Mouse (Mus musculus) liver, embryonic 11.5 days (tissue): ENCODE measurements around the gene Naip2. TPM values are rescaled to one million over a fixed set of nuclear protein-coding genes. Genes with fewer than 3 reads are reported as not detected.
A peak's percentile ranks its signal among the peaks of the same experiment; 100 is the strongest.
"Not testable (repeated sequence)": the region's sequence is repeated elsewhere in the genome, so short reads cannot be mapped to it uniquely, and the experiment has no call there.

Experiments used
- ATAC-seq: fragments of 200-750 bp; cut with Nextera tagmentation; replicated peaks from 2 replicates; pipeline ENCODE4 v1.8.0; 2017; ENCODE audit warnings: moderate number of reproducible peaks, mild to moderate bottlenecking, moderate TSS enrichment, moderate library complexity; ENCODE audit not compliant: low FRiP score
- DNase-seq: peaks from one replicate; pipeline ENCODE4 v3.0.0-alpha.2; 2017; ENCODE audit warnings: low spot score
- H3K27ac ChIP-seq: fragments of 300-500 bp; sonication (generic); 2 replicates; pipeline ENCODE4 v1.5.1; 2014; ENCODE audit warnings: mild to moderate bottlenecking, low read depth, low read length, control low read depth
- H3K27me3 ChIP-seq: fragments of 300-500 bp; sonication (generic); replicated peaks from 2 replicates; pipeline ENCODE4 v1.6.1; 2014; ENCODE audit warnings: low read length, mixed read lengths; ENCODE audit not compliant: control insufficient read depth, insufficient read depth
- H3K36me3 ChIP-seq: fragments of 300-500 bp; sonication (generic); 2 replicates; pipeline ENCODE4 v1.6.1; 2014; ENCODE audit warnings: mild to moderate bottlenecking, low read length, moderate library complexity, mixed read lengths; ENCODE audit not compliant: control insufficient read depth, insufficient read depth
- H3K4me1 ChIP-seq: fragments of 300-500 bp; sonication (generic); replicated peaks from 2 replicates; pipeline ENCODE4 v1.6.1; 2014; ENCODE audit warnings: low read length, mixed read lengths; ENCODE audit not compliant: control insufficient read depth, insufficient read depth
- H3K4me2 ChIP-seq: fragments of 300-500 bp; sonication (generic); 2 replicates; pipeline ENCODE4 v1.6.1; 2014; ENCODE audit warnings: mild to moderate bottlenecking, control low read depth, moderate library complexity
- H3K4me3 ChIP-seq: fragments of 300-500 bp; sonication (generic); 2 replicates; pipeline ENCODE4 v1.5.1; 2014; ENCODE audit warnings: low read depth, low read length, control low read depth
- H3K9ac ChIP-seq: fragments of 300-500 bp; sonication (generic); 2 replicates; pipeline ENCODE4 v1.6.1; 2014; ENCODE audit warnings: low read depth, low read length, control low read depth
- H3K9me3 ChIP-seq: fragments of 300-500 bp; sonication (generic); 2 replicates; pipeline ENCODE4 v1.6.1; 2016; ENCODE audit warnings: low read length, inconsistent platforms, mixed read lengths; ENCODE audit not compliant: control insufficient read depth
- WGBS: fragments of 180-500 bp; shearing (Covaris S2); extraction: QIAGEN DNeasy Blood & Tissue Kit; methylation state at CpG from one replicate; pipeline ENCODE4 v1.1.7; 2014; 5-methylcytosine and 5-hydroxymethylcytosine counted together
- polyA plus RNA-seq: library from polyadenylated mRNA; unstranded; fragments of >200 nt; fragmentation: Nextera tagmentation; extraction: Ambion mirVana; gene quantifications from 2 replicates; pipeline ENCODE4 v1.2.1, GENCODE M21; 2014

Gene Naip2
- polyA plus RNA-seq, 1 experiment from 2014 or later, result 1.9 TPM

- not testable (repeated sequence) for H3K9ac ChIP-seq, DNase-seq, ATAC-seq
Measured at GRCm38 (mm10) chr13:100183111-100183510, 18.8 kb downstream of the Naip2 start.

GRCm38 (mm10) chr13:100174360-100174759 lies 27.5 kb downstream of the Naip2 start:
- not testable (repeated sequence) for H3K4me2 ChIP-seq, DNase-seq, H3K27ac ChIP-seq, H3K27me3 ChIP-seq, H3K9ac ChIP-seq, ATAC-seq, H3K36me3 ChIP-seq, H3K9me3 ChIP-seq, H3K4me1 ChIP-seq, H3K4me3 ChIP-seq
- WGBS, result 91% methylated on average over 3 of the region's 5 CpGs

More at GRCm38 (mm10) chr13:100183111-100183510, 18.8 kb downstream of the Naip2 start:
- not testable (repeated sequence) for H3K4me2 ChIP-seq, H3K27ac ChIP-seq, H3K27me3 ChIP-seq, H3K4me3 ChIP-seq, H3K36me3 ChIP-seq, H3K9me3 ChIP-seq, H3K4me1 ChIP-seq

GRCm38 (mm10) chr13:100166378-100166777 lies 35.5 kb downstream of the Naip2 start:
- not testable (repeated sequence) for H3K4me2 ChIP-seq, DNase-seq, H3K27ac ChIP-seq, H3K36me3 ChIP-seq, ATAC-seq, H3K4me3 ChIP-seq, H3K9me3 ChIP-seq, H3K4me1 ChIP-seq, H3K27me3 ChIP-seq, H3K9ac ChIP-seq
- WGBS, result 67% methylated on average over 2 of the region's 2 CpGs

- not testable (repeated sequence) for H3K27me3 ChIP-seq, H3K4me3 ChIP-seq, H3K9me3 ChIP-seq, DNase-seq, H3K9ac ChIP-seq, H3K36me3 ChIP-seq, H3K4me1 ChIP-seq, H3K4me2 ChIP-seq, ATAC-seq, H3K27ac ChIP-seq
Measured at GRCm38 (mm10) chr13:100162467-100162866, 39.4 kb downstream of the Naip2 start.

- not testable (repeated sequence) for H3K27ac ChIP-seq, H3K9me3 ChIP-seq, H3K9ac ChIP-seq, H3K36me3 ChIP-seq, H3K4me2 ChIP-seq, H3K4me3 ChIP-seq, ATAC-seq, H3K27me3 ChIP-seq, DNase-seq, H3K4me1 ChIP-seq
- 81% methylated on average over 11 of the region's 11 CpGs for WGBS
Measured at GRCm38 (mm10) chr13:100161171-100161870, 40.6 kb downstream of the Naip2 start.

GRCm38 (mm10) chr13:100156624-100157023 lies 45.3 kb downstream of the Naip2 start:
- Histone ChIP-seq H3K9me3 (no peaks in the 10 kb centered on the region), H3K36me3 (no peaks in the 10 kb centered on the region), H3K27me3 (no peaks in the 10 kb centered on the region), H3K9ac (no peak overlapping the region), H3K4me2 (no peak overlapping the region), H3K4me3 (no peak overlapping the region), H3K27ac (no peak overlapping the region), H3K4me1 (no peaks in the 10 kb centered on the region)
- 89% methylated on average over 3 of the region's 3 CpGs for WGBS
- DNase-seq (no peak), ATAC-seq (no peak)

GRCm38 (mm10) chr13:100152659-100153058 lies 49.2 kb downstream of the Naip2 start:
- no peaks in the 10 kb centered on the region for H3K4me1 ChIP-seq
- no peak overlapping the region for H3K9ac ChIP-seq
- no peaks in the 10 kb centered on the region for H3K27me3 ChIP-seq
- no peaks in the 10 kb centered on the region for H3K36me3 ChIP-seq
- H3K27ac ChIP-seq, result no peak overlapping the region
- no peak for ATAC-seq
- DNase-seq, result no peak
- no peak overlapping the region for H3K4me2 ChIP-seq
- no peaks in the 10 kb centered on the region for H3K9me3 ChIP-seq
- WGBS, result 32% methylated on average over 1 of the region's 1 CpGs
- no peak overlapping the region for H3K4me3 ChIP-seq

GRCm38 (mm10) chr13:100141646-100142314 lies 60.1 kb downstream of the Naip2 start:
- Histone ChIP-seq H3K4me2 (no peak overlapping the region), H3K27ac (no peak overlapping the region), H3K4me3 (no peak overlapping the region), H3K9me3 (no peaks in the 10 kb centered on the region), H3K27me3 (no peaks in the 10 kb centered on the region), H3K9ac (no peak overlapping the region), H3K4me1 (no peaks in the 10 kb centered on the region), H3K36me3 (peaks cover 14% of the 10 kb centered on the region)
- WGBS, result 79% methylated on average over 8 of the region's 8 CpGs
- no peak for ATAC-seq
- no peak for DNase-seq

GRCm38 (mm10) chr13:100125258-100125643 lies 76.6 kb downstream of the Naip2 start:
- H3K4me1 ChIP-seq, result peaks cover 4% of the 10 kb centered on the region
- 3% methylated on average over 10 of the region's 10 CpGs for WGBS
- H3K27ac ChIP-seq, result no peak overlapping the region
- H3K4me3 ChIP-seq, result peak overlapping the region; percentile 97
- peaks cover 18% of the 10 kb centered on the region; the same call in 1 of the 2 replicates for H3K36me3 ChIP-seq
- H3K27me3 ChIP-seq, result no peaks in the 10 kb centered on the region
- H3K4me2 ChIP-seq, result peak overlapping the region; percentile 80
- peak overlapping the region; percentile 87 for H3K9ac ChIP-seq
- no peak for ATAC-seq
- no peak for DNase-seq
- no peaks in the 10 kb centered on the region for H3K9me3 ChIP-seq
